Mouse (Mus musculus) c-Kit-positive CD71-positive TER-119-positive erythroid progenitor cells, embryonic 14.5 days (primary cell): ENCODE results near the gene Cldn19.
"Not testable (repeated sequence)": the region's sequence is repeated elsewhere in the genome, so short reads cannot be mapped to it uniquely, and the experiment has no call there.

Experiments
- DNase-seq: peaks from one replicate; pipeline ENCODE4 v3.0.0-alpha.2; 2013; ENCODE audit warnings: low spot score

Gene Cldn19

DNA sequence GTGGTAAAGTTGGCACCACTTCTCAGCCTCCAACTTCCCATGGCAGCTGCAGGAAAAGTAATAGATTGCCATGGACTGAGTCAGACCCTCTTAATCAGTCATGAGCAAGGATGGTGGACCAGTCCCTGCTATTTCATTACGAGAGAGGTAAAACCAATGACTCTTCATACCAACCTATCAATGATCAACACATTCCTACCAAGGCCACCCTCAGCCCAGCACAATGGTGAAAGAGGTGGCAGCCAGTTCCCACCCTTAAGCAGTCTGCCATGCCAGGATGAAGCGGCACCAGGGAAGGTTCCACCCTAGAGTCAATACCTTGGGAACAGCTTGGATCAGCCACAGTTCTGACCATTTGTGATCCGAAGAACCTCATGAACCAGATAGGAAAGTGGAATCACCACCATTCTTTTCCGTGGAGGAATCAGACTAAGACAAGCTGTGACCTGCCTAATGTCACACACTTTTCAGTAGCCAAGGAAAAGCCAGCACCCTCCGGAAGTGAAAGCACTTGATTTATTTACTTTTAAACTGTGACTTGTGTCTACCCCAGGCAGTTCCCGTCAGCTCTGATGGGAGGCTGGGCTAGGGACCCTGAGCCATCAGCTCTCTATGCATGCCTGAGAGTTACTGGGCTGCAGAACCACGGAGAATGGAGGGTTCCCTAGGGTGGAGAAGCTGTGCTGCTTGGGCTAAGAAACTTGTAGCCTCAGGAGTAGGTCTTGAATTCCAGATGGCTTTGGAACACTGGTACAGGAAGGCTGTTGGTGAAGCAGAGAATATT, 3.0 kb upstream of the Cldn19 start:
- no peak for DNase-seq

DNA sequence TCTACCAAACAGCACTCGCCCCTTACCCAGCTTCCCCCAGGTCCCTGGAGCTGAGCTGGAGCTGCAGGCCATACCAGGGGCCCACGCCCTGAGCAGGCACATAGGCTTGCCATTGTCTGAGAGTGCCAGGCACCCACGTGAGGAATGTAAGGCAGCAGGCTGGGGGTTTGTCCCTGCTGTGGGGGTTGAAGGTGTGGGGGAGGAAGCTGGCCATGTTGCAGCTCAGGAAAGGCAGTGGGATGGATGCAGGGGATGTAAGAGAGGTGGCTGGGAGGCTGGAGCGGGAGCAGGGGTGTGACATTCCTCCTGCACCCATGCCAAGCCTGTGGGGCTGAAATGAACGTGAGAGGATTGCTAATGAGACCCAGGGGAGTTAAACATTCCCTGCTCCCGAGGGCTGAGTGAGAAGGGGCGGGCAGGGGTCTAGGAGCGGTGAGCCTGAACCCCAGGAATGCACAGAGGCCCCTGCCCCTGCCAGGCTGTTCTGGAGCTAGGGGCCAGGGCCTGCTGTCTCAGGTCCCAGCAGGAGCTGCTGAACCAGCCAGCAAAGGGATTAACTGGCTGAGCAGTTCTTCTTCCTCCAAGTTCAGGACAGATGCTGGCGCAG, 1.1 kb upstream of the Cldn19 start:
- no peak for DNase-seq

DNA sequence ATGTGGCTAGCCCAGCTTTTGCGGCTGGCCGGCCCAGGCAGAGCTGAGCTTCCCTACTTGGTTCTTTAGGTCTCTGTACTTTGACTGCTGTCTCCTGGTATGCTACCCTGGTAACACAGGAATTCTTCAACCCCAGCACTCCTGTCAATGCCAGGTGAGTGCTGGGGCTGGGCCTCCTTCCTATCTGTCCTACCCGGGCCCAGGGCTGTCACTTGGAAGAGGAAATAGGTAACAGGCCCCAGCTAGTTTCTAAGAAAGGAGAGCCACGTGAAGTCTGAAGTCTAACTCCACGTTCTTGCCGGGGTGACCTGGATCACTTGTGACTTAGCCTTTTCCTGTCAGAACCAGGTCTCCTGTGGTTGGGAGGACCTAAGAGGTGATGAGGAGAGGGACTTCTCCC, 1.9 kb downstream of the Cldn19 start:
- no peak for DNase-seq

DNA sequence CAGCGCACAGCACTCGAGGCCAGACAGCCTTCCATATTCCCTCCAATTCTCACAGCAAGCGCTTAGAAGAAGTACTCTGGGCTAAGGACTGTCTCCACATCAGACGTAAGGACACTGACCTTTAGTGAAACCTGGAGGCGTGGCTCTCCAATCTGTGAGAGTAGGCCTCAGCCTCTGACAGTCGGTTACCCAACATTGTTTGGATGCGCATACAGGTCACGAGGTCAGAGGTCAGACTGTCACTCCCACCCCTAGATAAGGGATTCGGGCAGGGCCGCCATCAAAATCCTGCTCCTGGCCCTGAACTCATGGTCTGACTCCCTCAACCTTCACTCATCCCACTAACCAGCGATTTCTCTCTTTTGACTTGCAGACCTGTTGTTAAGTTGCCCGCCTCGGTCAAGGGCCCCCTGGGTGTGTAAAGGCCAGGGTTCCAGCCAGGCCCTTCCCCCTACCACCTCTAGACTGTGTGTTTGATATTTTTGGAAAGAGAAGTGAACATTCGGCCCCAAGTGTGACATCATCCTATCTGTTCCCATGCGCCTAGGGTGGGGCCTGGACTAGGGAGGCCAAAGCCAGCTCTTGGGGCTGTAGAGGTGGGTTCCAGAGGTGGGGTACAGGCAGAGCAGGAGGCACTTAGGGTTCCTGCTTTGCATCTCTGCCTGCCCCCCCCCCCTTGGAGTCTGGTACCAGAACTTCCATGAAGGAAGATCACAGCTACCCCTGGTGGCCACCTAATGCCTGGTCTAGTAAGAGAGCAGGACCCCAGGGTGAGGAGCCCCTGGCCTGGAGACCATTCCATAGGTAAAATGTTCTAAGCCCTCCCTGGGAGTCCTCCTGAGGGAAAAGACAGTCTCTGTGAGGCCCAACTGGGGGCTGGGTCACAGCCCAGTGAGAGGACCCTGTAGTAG, 4.4 kb downstream of the Cldn19 start:
- DNase-seq = no peak

DNA sequence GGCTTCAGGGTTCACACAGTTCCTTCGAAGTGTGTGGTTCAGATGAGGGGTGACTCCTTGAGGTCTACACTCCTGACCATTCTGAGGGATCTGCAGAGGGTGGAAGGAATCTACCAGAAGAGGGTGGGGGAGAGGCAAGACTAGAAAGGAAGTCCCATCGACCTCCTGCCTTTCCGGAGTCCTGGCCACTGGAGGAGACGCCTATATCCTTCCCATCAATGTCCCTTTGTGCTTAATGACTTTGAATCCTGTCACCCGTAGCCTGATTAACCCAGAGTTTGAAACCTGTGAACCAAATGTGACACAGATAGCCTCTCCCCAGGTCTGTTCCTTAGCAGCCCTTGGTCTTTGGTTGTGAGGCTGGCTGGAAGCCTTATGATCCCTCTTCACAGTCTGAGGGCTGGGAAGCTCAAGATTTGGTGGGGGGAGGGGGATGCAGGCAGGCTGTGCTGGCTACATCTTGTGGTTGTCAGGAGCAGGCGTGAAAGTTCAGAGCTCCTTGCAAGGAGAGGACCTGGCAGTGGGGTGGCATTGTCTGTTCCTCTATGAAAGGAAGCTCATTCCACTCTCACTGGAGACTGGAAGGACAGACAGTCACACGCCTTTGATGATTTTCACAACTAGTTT, 6.0 kb downstream of the Cldn19 start:
- no peak for DNase-seq

DNA sequence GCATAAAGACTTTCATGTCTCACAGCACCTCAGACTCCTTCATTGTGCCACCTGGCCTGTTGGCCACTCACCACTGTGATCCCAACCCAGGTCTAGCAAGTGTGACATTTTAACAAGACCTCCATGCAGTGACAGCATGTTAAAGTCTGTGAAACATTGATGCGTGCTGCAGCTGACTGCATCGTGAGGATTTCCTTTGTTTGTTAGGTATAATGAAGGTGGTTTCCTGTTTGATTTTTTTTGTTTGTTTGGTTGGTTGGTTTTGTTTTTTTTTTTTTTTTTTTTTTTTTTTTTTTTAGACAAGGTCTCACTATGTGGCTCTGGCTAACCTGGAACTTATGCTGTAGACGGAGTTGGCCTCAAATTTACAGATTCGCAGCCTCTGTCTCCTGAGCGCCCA, 7.3 kb downstream of the Cldn19 start:
- DNase-seq = no peak

DNA sequence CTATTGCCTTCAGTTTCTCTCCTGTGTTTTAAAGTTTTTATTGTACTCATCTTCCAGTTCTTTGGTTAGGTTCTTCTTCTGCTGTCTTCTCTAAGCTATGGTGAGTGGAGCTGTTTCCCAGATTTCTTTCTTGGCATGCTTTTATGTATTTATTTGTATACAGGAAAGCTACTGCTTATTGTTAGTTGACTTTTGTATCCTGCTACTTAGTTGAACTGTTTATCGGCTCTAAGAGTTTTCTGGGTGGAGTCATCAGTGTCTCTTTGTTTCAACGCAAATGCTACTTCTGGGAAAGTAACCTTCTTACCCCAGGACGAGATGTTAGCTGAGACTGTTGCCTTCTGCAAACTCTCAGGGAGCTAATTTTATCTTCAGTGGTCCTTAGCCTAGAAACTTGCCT, 8.2 kb downstream of the Cldn19 start:
- no peak for DNase-seq

DNA sequence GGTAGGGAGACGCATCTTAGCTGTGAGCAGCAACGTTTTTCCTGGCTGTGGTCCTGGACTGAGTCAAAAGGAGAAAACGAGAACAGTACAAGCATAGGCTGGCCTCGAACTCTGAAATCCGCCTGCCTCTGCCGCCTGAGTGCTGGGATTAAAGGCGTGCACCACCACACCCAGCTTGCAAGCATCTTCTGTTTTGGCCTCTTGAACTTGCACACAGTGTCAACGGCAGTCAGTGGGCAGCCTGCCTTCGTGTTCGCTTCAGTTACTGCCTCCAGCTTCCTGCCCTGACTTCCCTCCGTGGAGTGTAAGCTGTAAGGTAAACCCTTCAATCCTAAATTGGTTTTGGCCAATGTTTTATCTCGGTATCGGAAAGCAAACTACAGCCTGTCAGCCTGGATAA, 11.4 kb downstream of the Cldn19 start:
- no peak for DNase-seq

DNA sequence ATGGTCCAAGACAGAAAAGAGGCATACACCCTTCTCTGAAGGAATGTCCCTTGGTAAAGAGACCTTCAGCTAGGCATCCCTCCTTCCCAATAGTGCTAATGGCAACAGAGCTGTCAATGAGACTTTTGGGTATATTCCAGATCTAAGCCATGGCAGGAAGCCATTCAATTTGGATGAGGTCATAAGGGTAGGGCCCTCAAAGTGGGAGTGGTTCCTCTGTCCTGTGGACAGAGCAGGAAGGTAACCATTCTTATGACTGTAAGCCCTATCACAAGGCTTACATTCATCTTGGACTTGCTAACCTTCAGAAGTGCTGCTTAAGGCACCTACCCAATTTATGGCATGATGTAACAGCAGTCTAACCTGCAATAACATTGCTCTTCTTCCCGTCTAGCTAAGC, 19.4 kb downstream of the Cldn19 start:
- no peak for DNase-seq

DNA sequence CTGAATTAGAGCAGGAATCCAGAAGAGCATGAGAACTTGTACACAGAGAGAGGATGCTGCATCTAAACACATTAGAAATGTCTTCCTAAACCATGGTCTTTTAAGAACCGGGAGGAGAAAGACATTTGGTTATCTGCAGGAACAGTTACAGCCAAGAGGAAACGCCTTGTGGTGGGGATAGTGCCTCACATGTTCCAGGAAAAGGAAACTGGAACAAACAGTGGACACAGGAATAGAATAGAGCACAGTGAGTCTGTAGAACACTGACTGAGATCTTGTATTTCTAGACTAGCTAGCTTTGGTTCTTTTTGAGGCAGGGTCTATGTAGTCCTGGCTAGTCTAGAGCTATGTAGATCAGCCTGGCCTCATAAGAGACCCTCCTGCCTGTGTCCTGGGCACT, 20.0 kb downstream of the Cldn19 start:
- no peak for DNase-seq

DNA sequence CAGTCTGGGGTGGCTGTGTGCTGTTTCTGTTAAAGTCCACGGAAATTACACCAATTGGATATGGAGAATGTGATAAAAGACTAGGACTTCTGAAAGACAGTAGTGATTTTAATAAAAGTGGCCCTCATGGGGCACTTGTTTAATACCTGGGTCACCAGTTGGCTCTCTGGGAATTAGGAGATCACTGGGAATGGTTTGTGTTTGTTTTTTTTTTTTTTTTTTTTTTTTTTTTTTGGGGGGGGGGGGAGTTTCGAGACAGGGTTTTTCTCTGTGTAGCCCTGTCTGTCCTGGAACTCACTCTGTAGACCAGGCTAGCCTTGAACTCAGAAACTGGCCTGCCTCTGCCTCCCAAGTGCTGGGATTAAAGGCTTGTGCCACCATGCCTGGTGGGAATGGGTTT, 20.5 kb downstream of the Cldn19 start:
- no peak for DNase-seq

DNA sequence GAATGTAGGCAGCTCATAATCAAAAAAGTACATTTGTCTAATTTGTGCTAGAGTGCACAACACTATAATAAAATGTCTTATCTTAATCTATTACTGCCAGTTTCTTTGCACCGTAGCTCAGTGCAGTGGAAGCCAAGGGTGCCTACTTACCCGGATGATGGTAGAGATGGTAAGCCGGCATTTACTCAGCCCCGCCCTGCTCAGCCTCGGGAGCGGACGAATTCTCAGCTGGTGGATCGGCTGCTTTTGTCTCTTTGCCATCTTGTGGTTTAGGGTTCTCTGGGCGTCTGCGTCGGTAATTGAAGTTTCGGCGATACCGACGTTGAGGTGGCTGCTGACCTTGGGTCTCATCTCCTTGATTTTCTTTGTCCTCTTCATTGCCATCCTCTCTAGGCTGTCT, 23.6 kb downstream of the Cldn19 start:
- not testable (repeated sequence) for DNase-seq

DNA sequence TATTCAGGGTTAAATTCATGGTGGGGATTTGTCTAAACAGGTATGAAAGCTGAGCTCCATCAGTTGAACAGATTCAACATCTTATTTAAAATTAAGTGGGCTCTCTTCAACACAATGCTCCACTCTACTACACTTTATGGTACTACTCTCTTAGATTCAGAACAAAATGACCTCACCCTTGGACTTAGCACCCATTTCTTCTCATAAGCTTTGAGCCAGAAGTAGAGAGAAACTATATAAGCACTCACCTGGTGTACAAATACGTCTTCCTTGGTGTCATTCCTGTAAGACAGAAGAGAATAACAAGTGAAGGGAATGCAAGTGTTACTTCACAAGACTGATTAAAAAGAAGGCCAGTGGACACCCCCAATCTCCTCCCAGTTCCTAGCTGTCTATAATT, 29.6 kb downstream of the Cldn19 start:
- DNase-seq = no peak

DNA sequence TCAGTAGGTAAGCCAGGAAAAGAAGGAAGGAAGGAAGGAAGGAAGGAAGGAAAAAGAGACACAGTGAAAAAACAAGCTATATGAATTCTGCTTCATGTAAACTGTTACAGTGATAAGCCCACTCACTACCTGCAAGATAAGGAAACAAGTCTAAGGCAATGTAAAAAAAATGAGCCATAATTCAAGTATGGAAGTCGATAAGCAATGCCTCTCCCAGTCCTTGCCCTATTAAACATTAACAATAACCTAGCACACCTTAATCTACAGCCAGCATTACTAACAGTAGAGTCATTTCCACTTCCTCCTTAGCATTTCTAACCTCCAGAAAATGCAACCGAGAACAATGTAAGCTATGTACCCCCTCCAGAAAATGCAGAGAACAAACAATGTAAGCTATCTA, 30.1 kb downstream of the Cldn19 start:
- no peak for DNase-seq

DNA sequence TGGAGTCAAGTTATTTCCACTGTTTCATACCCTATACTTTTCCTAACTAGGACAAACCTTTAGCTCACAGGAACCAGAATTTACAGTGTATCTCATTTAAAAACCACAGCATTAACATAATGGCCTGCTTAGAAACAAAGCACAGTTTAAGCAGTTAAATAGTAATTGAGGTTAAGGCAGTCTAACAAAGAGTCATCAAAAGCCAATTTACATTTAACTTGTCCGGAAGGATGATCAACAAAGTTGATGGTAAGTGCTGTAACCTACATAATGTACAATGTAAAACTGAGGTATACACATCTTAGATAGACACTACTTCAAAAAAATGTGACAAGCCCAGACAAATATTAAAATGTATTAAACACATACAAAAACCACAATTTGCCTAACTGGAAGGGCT, 36.7 kb downstream of the Cldn19 start:
- no peak for DNase-seq

DNA sequence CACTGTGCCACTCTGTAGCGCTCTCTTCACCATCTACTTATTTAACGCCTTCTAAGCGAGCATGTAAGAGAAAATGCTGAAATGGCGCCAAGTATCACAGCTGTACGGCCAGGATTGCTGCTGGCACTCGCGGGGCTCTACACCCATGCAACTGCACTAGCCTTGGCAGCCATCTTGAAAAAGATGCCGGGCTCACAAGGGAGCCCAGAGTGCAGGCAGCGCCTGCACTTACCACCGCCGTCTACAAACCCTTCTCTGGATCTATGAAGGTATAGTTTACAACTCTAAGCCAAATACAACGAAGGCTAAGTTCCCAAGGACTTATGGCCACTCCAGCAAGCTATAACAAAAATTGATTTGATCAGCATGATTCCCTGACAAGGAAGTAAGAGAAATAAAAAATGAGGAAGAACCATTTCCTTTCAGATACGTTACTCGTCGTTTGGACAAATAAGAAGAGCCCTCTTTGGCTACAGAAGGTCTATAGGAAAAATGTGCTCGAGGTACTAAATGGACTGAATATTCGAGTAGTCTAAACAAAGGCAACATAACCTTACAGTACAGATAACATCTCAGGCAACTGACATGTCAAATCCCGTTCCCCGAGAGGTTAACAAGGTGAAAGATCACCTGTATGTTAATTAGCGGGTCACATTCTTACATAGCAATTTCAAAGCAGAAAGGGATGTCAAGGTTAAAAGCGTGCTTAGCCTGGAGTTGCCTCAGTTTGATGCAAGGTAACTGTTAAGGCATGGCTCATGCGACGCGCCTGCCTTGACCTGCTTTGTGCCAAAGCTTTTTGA, 37.8 kb downstream of the Cldn19 start:
- DNase-seq = peak; percentile 60

DNA sequence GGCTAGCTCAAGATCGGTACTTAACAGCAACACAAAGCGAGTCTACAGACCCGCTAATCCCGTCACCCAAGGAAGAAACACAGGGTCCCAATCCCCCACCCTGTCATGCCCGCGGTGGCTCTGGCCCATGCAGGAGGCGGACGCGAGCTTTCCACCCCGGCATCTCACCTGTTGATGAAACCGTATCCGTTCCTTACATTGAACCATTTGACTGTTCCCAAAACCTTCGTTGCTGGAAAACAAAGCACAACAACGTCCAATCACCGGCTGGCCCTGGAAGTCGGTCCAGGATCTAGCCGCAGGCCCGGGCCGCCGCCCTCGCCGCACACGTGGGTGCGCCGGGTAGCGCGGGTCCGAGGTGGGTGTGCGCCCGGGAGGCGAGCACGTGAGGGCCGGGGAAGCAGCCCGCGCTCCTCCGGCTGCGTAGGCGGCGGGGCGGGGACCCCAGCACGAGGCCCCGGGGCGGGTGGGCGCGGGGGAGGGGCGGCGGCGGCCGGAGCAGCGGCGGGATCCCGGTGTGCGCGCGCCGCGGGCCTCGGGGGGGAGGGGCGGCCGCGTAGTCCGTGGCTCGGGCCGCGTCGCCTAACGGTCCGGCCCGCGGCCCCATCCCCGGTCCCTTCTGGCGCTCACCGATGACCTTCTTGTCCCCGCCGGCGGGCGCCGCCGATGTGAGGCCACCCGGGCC, 38.5 kb downstream of the Cldn19 start:
- peak; percentile 42 for DNase-seq

DNA sequence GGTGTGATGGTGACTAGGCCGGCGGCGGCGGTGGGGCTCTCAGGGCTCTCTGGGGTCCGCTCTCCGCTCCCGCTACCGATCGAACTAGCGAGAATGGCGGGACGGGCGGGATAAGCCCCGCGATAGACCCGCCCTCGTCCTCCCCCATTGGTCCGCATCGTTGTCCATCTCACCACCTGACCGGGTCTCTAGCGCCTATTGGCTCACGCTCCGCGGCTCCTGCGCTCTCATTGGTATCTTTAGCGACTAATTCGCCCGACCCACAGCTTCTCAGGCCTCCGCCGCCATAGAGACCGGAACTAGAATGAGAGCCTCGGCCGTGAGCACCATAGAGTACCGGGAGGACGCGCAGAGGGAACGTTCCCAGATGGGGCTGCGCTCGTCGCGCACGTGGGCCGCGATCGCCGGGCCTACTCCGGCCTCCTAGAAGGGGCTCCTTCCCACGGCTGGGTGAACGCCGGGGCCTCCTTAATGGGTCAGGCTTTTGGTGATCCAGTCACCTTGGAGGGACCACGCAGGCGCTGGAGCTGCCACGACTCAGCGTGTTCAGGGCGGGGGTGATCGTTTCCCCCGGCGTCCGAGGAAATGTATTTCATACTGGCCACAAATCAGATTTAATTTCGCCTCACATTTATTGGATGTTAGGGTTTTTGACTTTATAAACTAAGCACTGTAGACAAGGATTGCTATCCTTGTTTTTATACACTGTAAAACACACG, 39.4 kb downstream of the Cldn19 start, which contains the start of gene Ybx1:
Gene Ybx1 (minus strand): TSS at position 190 of the 719 bp plus-strand sequence.
- DNase-seq = peak; percentile 99

DNA sequence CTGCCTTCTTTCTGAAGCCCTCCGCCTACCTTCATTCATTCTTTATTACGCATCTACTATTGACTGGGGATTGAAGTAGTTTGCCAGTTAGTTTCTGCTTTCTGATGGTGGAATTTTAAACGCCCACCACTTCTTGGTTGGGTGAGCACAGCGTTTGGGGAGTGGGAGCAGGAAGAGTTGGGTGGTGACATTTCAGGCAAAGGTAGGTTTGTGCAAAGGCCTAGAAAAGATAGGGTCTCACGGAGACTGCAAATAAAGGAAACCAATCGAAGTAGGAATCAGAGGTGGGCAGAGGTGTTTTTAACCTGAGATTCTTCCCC, 39.9 kb downstream of the Cldn19 start:
- no peak for DNase-seq

DNA sequence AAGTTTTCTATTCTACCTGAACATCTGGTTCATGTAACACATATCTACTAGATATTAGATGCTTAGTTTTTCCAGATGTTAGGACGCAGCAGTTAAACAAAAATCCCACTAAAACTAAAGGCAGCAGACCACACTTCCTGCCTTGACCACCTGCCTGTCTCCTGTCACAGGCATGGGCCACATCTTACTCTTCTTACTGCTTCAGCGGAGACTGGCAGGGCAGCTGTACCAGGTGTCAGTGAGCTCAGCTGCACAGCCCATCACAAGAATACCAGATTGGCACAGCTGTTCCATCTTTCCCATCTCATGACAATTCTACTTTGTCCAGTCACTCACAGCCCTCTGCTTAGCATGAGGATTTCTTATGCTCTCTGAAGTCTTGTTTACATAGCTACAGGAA, 42.1 kb downstream of the Cldn19 start:
- DNase-seq = no peak
